Mouse (Mus musculus) thymus, adult 2 months (tissue): Measurements from ENCODE around the gene Mctp1.

Experiments used
- CTCF ChIP-seq: fragments of 200-500 bp; IDR thresholded peaks from 2 replicates; pipeline ENCODE4 v1.5.1; 2012; ENCODE audit warnings: mild to moderate bottlenecking, control low read depth, low read length, moderate library complexity, borderline replicate concordance; ENCODE audit not compliant: control insufficient read depth, poor library complexity, insufficient read depth; ENCODE audit errors: extremely low read depth
- POLR2A ChIP-seq: fragments of 200-500 bp; IDR thresholded peaks from 2 replicates; pipeline ENCODE4 v1.6.1; 2012; ENCODE audit warnings: mild to moderate bottlenecking, low read length, control low read depth, moderate library complexity; ENCODE audit not compliant: control insufficient read depth, poor library complexity, insufficient read depth; ENCODE audit errors: extremely low read depth

GRCm38 (mm10) chr13:77048461-77048860 is 664.1 kb downstream of the Mctp1 start:
- no peak for TF ChIP-seq CTCF
- no peak for TF ChIP-seq POLR2A
